Mouse (Mus musculus) kidney, adult 2 months (tissue): Measurements from ENCODE around the gene Mllt1.

ENCODE experiments used
- CTCF ChIP-seq: fragments of 200-500 bp; conservative IDR thresholded peaks from 2 replicates; pipeline ENCODE4 v1.5.1; 2011; ENCODE audit warnings: low read depth, mild to moderate bottlenecking, control low read depth, low read length, moderate library complexity, mixed read lengths; ENCODE audit not compliant: insufficient read depth, insufficient read length
- POLR2A ChIP-seq: fragments of 200-500 bp; IDR thresholded peaks from one replicate; pipeline ENCODE4 v1.6.1; 2011; ENCODE audit warnings: low read depth, low read length, control low read depth

- TF ChIP-seq CTCF = no peak
- TF ChIP-seq POLR2A = no peak
Measured at GRCm38 (mm10) chr17:56917166-56917565, 18.0 kb downstream of the Mllt1 start.
